Mouse (Mus musculus) liver, embryonic 11.5 days (tissue): ENCODE data around the gene Adgrg1. TPM values are rescaled to one million over a fixed set of nuclear protein-coding genes. Genes with fewer than 3 reads are reported as not detected.

ENCODE experiments used
- ATAC-seq: fragments of 200-750 bp; cut with Nextera tagmentation; replicated peaks from 2 replicates; pipeline ENCODE4 v1.8.0; 2017; ENCODE audit warnings: moderate number of reproducible peaks, mild to moderate bottlenecking, moderate TSS enrichment, moderate library complexity; ENCODE audit not compliant: low FRiP score
- DNase-seq: peaks from one replicate; pipeline ENCODE4 v3.0.0-alpha.2; 2017; ENCODE audit warnings: low spot score
- H3K27ac ChIP-seq: fragments of 300-500 bp; sonication (generic); 2 replicates; pipeline ENCODE4 v1.5.1; 2014; ENCODE audit warnings: mild to moderate bottlenecking, low read depth, low read length, control low read depth
- H3K27me3 ChIP-seq: fragments of 300-500 bp; sonication (generic); replicated peaks from 2 replicates; pipeline ENCODE4 v1.6.1; 2014; ENCODE audit warnings: low read length, mixed read lengths; ENCODE audit not compliant: control insufficient read depth, insufficient read depth
- H3K36me3 ChIP-seq: fragments of 300-500 bp; sonication (generic); 2 replicates; pipeline ENCODE4 v1.6.1; 2014; ENCODE audit warnings: mild to moderate bottlenecking, low read length, moderate library complexity, mixed read lengths; ENCODE audit not compliant: control insufficient read depth, insufficient read depth
- H3K4me1 ChIP-seq: fragments of 300-500 bp; sonication (generic); replicated peaks from 2 replicates; pipeline ENCODE4 v1.6.1; 2014; ENCODE audit warnings: low read length, mixed read lengths; ENCODE audit not compliant: control insufficient read depth, insufficient read depth
- H3K4me2 ChIP-seq: fragments of 300-500 bp; sonication (generic); 2 replicates; pipeline ENCODE4 v1.6.1; 2014; ENCODE audit warnings: mild to moderate bottlenecking, control low read depth, moderate library complexity
- H3K4me3 ChIP-seq: fragments of 300-500 bp; sonication (generic); 2 replicates; pipeline ENCODE4 v1.5.1; 2014; ENCODE audit warnings: low read depth, low read length, control low read depth
- H3K9ac ChIP-seq: fragments of 300-500 bp; sonication (generic); 2 replicates; pipeline ENCODE4 v1.6.1; 2014; ENCODE audit warnings: low read depth, low read length, control low read depth
- H3K9me3 ChIP-seq: fragments of 300-500 bp; sonication (generic); 2 replicates; pipeline ENCODE4 v1.6.1; 2016; ENCODE audit warnings: low read length, inconsistent platforms, mixed read lengths; ENCODE audit not compliant: control insufficient read depth
- WGBS: fragments of 180-500 bp; shearing (Covaris S2); extraction: QIAGEN DNeasy Blood & Tissue Kit; methylation state at CpG from one replicate; pipeline ENCODE4 v1.1.7; 2014; 5-methylcytosine and 5-hydroxymethylcytosine counted together
- polyA plus RNA-seq: library from polyadenylated mRNA; unstranded; fragments of >200 nt; fragmentation: Nextera tagmentation; extraction: Ambion mirVana; gene quantifications from 2 replicates; pipeline ENCODE4 v1.2.1, GENCODE M21; 2014

Gene Adgrg1
- polyA plus RNA-seq, 1 experiment from 2014 or later = 125 TPM

DNA sequence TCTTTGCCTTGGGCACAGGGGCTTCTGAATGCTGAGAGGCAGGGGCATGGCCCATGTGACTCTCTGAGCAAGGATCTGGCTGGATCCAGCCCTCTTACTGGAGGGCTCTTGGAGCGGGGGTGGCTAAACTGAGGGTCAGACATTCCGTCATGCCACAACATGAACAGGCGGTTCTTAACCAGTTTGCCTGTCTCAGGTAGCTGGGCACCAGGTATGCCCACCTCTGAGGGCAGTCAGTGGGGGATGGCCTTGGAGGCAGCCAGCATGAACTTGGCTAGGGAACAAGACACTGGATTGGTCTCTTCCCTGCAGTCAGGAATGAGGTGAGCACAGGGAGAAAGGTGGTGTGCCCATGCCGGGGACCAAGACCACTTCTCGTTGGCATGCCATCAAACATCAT, 5.6 kb downstream of the Adgrg1 start:
- Histone ChIP-seq H3K4me1 (peaks cover 66% of the 10 kb centered on the region), H3K4me3 (no peak overlapping the region), H3K4me2 (0 out of 2 replicates have a peak overlapping the region, but pooled peaks have one; percentile 0), H3K9me3 (no peaks in the 10 kb centered on the region), H3K9ac (0 out of 2 replicates have a peak overlapping the region, but pooled peaks have one; percentile 18), H3K36me3 (no peaks in the 10 kb centered on the region), H3K27me3 (peaks cover 3% of the 10 kb centered on the region; the same call in 1 of the 2 replicates), H3K27ac (no peak overlapping the region)
- DNase-seq = no peak
- ATAC-seq = no peak
- 87% methylated on average over 5 of the region's 5 CpGs for WGBS

DNA sequence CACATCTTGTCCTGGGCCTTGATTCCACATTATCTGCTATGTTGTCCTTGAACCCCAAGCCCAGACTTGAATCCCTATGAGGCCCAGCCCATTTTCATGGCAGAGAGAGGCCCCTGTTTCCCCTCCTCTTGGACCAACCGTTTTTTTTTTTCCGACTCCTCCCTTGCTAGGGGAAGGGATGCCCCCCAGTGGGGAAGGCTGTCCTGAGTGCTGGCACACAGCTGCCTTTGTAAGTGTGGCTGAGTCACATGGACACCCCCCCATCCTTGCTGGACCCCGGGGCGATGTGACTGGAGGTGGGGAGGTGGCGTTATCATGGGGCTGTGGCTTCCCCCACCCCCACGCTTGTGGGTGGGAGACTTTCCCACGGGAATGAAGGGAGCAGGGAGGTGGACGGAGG, 6.4 kb downstream of the Adgrg1 start:
- Histone ChIP-seq H3K9ac (peak overlapping the region; percentile 8; the same call in 1 of the 2 replicates), H3K36me3 (no peaks in the 10 kb centered on the region), H3K9me3 (no peaks in the 10 kb centered on the region), H3K27me3 (peaks cover 3% of the 10 kb centered on the region; the same call in 1 of the 2 replicates), H3K4me2 (peak overlapping the region; percentile 4; the same call in 1 of the 2 replicates), H3K4me3 (no peak overlapping the region), H3K27ac (peak overlapping the region; percentile 36; the same call in 1 of the 2 replicates), H3K4me1 (peaks cover 63% of the 10 kb centered on the region)
- DNase-seq (no peak), ATAC-seq (no peak)
- WGBS = 46% methylated on average over 8 of the region's 8 CpGs

DNA sequence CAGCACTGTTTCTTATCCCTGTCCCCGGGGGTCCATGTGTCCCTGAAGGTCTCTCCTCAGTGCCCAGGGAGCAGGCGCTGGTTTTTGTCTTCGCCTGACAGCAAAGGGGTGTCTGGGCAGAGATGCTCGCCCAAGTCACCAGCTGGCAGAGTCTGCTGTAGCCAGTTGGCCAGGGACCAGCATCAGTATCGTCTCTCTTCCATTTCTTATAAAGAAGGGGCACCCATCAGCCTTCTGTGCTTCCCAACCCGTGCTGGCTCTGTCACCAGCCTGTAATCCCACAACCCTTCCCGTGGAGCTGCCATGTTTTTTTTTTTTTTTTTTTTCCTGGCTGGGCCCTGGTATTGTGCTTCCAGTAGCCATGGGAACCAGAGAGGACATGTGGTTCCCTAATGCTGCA, 7.3 kb downstream of the Adgrg1 start:
- Histone ChIP-seq H3K4me1 (peaks cover 61% of the 10 kb centered on the region), H3K4me2 (no peak overlapping the region), H3K9me3 (no peaks in the 10 kb centered on the region), H3K27me3 (peaks cover 3% of the 10 kb centered on the region; the same call in 1 of the 2 replicates), H3K36me3 (no peaks in the 10 kb centered on the region), H3K9ac (no peak overlapping the region), H3K27ac (peak overlapping the region; percentile 28), H3K4me3 (no peak overlapping the region)
- ATAC-seq (no peak), DNase-seq (no peak)
- WGBS = 75% methylated on average over 7 of the region's 7 CpGs

DNA sequence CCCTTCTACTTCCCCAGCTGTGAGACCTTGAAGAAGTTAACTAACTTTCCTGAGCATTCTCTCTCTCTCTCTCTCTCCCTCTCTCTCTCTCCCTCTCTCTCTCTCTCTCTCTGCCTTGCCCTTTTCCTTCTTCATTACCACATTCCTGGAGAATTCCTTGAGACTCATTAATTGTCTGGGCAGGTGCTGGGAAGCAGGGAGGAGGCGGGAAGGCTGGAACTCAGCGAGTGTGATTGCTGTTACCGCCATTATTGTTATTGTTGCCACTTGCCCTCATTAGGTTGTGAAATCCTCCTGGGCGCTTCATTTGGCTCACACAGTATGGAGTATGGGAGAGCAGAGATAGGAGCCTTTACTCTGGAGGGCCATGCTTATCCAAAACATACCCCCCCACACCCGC, 8.6 kb downstream of the Adgrg1 start:
- H3K27ac ChIP-seq = peak overlapping the region; percentile 93
- H3K9ac ChIP-seq = peak overlapping the region; percentile 78; the same call in 1 of the 2 replicates
- WGBS = 33% methylated on average over 5 of the region's 5 CpGs
- no peaks in the 10 kb centered on the region for H3K36me3 ChIP-seq
- ATAC-seq = peak; percentile 15
- H3K4me3 ChIP-seq = no peak overlapping the region
- no peaks in the 10 kb centered on the region for H3K9me3 ChIP-seq
- H3K4me1 ChIP-seq = peaks cover 61% of the 10 kb centered on the region
- H3K27me3 ChIP-seq = no peaks in the 10 kb centered on the region
- DNase-seq = no peak
- peak overlapping the region; percentile 90 for H3K4me2 ChIP-seq

DNA sequence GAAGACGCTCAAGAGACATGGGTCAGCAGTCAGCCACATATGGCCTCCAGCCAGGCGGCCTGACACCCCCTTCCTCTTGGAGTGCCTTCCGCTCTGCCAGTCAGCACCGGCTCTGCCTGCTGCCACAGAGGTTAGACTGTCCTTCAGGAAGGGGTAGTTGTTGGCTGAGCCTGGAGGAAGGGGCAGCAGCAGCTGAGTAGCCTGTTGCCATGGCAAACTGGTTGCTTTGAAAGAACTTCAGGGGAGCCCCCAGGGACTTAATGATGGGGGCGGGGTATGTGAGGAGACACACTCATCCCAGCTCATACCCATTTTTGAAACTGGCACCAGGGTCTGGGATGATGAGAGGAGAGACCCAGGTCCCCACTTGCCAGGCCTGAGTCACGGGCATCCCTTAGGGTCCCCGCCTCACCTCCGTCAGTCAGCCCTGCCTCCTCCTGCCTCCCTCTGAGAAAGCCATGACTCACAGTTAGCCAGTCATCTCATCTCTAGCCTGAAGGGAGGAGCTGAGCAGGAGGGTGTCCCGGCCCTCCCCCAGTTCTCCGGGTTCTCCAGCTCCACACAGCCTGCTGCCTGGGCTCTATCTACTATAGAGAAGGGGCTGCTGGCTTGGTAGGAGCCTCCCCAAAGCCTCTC, 9.4 kb downstream of the Adgrg1 start:
- no peaks in the 10 kb centered on the region for H3K9me3 ChIP-seq
- 19% methylated on average over 10 of the region's 10 CpGs for WGBS
- H3K9ac ChIP-seq = peak overlapping the region; percentile 78
- peak overlapping the region; percentile 93 for H3K27ac ChIP-seq
- no peaks in the 10 kb centered on the region for H3K27me3 ChIP-seq
- peaks cover 60% of the 10 kb centered on the region for H3K4me1 ChIP-seq
- H3K36me3 ChIP-seq = no peaks in the 10 kb centered on the region
- H3K4me3 ChIP-seq = peak overlapping the region; percentile 61
- ATAC-seq (peak; percentile 89), DNase-seq (peak; percentile 72)
- H3K4me2 ChIP-seq = peak overlapping the region; percentile 90

DNA sequence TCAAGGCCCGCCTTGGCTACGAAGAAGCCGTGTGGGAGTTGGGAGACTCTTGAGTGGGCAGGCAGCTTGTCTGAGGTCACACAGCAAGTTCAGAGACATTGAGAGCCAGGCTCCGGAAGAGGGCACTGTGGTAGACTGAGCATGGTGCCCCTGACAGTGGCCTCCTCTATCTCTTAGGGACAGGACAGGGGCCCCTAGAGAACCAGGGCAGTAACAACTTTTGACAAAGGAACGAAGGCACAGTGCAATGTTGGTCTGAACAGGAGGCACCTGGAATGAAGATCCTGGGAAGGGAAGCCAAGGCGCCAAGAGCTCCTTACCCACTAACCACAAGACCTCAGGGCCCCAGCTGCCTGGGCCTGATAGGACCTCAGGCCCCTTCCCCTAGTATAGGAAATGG, 10.5 kb downstream of the Adgrg1 start:
- ATAC-seq = peak; percentile 82
- no peaks in the 10 kb centered on the region for H3K36me3 ChIP-seq
- 37% methylated on average over 6 of the region's 6 CpGs for WGBS
- H3K4me2 ChIP-seq = peak overlapping the region; percentile 90
- peaks cover 66% of the 10 kb centered on the region for H3K4me1 ChIP-seq
- peak overlapping the region; percentile 61 for H3K4me3 ChIP-seq
- no peaks in the 10 kb centered on the region for H3K27me3 ChIP-seq
- DNase-seq = peak; percentile 68
- peak overlapping the region; percentile 93 for H3K27ac ChIP-seq
- H3K9me3 ChIP-seq = no peaks in the 10 kb centered on the region
- peak overlapping the region; percentile 78 for H3K9ac ChIP-seq

DNA sequence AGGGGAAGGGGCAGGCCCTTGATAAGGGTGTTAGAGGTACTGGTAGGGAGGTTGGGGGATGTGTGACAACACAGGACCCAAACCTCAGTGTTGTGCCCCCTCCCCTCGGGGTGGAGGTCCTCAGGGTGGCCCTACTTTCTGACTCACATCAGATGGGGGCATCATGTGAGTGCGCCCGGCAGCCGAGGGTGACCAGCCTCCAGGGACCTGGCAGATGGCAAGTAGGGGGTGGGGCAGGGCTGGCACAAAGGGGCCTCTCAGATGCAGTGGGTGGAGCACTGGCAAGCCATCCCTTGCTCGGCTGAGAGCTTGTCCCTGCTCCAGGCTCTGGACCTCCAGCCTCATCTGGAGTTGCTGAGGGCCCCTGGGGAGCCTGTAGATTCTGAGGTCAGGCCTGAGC, 12.1 kb downstream of the Adgrg1 start:
- peak overlapping the region; percentile 93 for H3K27ac ChIP-seq
- H3K27me3 ChIP-seq = no peaks in the 10 kb centered on the region
- no peak for DNase-seq
- peak overlapping the region; percentile 90 for H3K4me2 ChIP-seq
- peaks cover 74% of the 10 kb centered on the region for H3K4me1 ChIP-seq
- H3K9ac ChIP-seq = peak overlapping the region; percentile 78
- WGBS = 22% methylated on average over 5 of the region's 5 CpGs
- no peaks in the 10 kb centered on the region for H3K9me3 ChIP-seq
- ATAC-seq = no peak
- H3K4me3 ChIP-seq = peak overlapping the region; percentile 61
- no peaks in the 10 kb centered on the region for H3K36me3 ChIP-seq

DNA sequence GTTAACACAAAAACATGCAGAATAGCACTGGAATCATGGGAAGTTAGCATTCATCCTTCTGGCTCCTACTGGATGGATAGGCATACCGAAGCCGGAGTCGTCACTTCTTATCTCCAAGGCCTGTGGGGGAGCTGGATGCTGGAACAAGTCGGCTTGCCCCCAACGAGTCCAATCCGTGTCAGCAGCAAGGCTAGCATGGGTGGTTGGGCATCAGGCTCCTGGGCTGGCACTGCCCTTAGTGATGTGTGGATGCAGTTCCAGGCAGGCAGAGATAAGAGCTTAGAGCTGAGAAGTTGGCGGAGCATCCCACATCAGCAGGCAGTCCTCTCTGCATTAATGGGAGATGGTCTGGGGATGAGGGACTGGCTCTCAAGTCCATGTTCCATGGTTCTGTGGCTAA, 13.0 kb downstream of the Adgrg1 start:
- no peak overlapping the region for H3K27ac ChIP-seq
- peak overlapping the region; percentile 78 for H3K9ac ChIP-seq
- 28% methylated on average over 7 of the region's 7 CpGs for WGBS
- no peaks in the 10 kb centered on the region for H3K9me3 ChIP-seq
- ATAC-seq = no peak
- H3K4me1 ChIP-seq = peaks cover 79% of the 10 kb centered on the region
- H3K36me3 ChIP-seq = no peaks in the 10 kb centered on the region
- peak overlapping the region; percentile 61 for H3K4me3 ChIP-seq
- DNase-seq = no peak
- peak overlapping the region; percentile 90 for H3K4me2 ChIP-seq
- no peaks in the 10 kb centered on the region for H3K27me3 ChIP-seq

DNA sequence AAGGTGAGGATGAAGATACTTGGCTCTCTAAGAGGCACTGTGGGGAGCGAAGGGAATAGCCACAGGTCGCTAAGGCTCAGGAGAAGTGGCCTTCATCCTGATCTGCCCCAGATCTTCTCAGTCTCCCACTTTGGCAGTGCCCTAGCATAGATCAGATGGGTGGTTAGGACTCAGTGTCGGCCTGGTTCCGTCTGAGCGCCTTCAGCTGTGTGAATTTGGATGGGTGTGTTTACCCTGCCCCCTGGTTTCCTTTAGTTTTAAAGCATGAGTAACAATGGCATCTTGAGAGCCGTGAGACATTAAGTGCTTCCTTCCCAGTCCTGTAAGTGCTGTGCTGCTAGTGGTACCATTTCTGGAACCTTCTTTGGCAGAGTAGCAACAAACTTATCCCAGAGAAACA, 14.1 kb downstream of the Adgrg1 start:
- no peaks in the 10 kb centered on the region for H3K36me3 ChIP-seq
- no peak for ATAC-seq
- H3K9ac ChIP-seq = 0 out of 2 replicates have a peak overlapping the region, but pooled peaks have one; percentile 1
- 45% methylated on average over 6 of the region's 6 CpGs for WGBS
- H3K4me2 ChIP-seq = peak overlapping the region; percentile 90
- H3K27me3 ChIP-seq = no peaks in the 10 kb centered on the region
- peak overlapping the region; percentile 21; the same call in 1 of the 2 replicates for H3K4me3 ChIP-seq
- DNase-seq = no peak
- no peaks in the 10 kb centered on the region for H3K9me3 ChIP-seq
- no peak overlapping the region for H3K27ac ChIP-seq
- peaks cover 78% of the 10 kb centered on the region for H3K4me1 ChIP-seq
